Mouse (Mus musculus) neural tube, embryonic 15.5 days (tissue): ENCODE results near the gene Pex6. TPM values are rescaled to one million over a fixed set of nuclear protein-coding genes. Genes with fewer than 3 reads are reported as not detected.

Experiments used
- ATAC-seq: fragments of 200-750 bp; cut with Nextera tagmentation; 2 replicates; pipeline ENCODE4 v1.8.0; 2017; ENCODE audit warnings: mild to moderate bottlenecking, moderate TSS enrichment, moderate library complexity; ENCODE audit not compliant: low FRiP score
- H3K27ac ChIP-seq: fragments of 300-500 bp; sonication (generic); replicated peaks from 2 replicates; pipeline ENCODE4 v1.5.1; 2015; ENCODE audit warnings: mild to moderate bottlenecking, inconsistent platforms
- H3K27me3 ChIP-seq: fragments of 300-500 bp; sonication (generic); replicated peaks from 2 replicates; pipeline ENCODE4 v1.6.1; 2015; ENCODE audit warnings: inconsistent platforms
- H3K36me3 ChIP-seq: fragments of 300-500 bp; sonication (generic); 2 replicates; pipeline ENCODE4 v1.6.1; 2015; ENCODE audit warnings: inconsistent platforms
- H3K4me1 ChIP-seq: fragments of 300-500 bp; sonication (generic); 2 replicates; pipeline ENCODE4 v1.6.1; 2015; ENCODE audit warnings: inconsistent platforms
- H3K4me2 ChIP-seq: fragments of 300-500 bp; sonication (generic); 2 replicates; pipeline ENCODE4 v1.6.1; 2015; ENCODE audit warnings: inconsistent platforms, mild to moderate bottlenecking, moderate library complexity
- H3K4me3 ChIP-seq: fragments of 300-500 bp; sonication (generic); replicated peaks from 2 replicates; pipeline ENCODE4 v1.5.1; 2015; ENCODE audit warnings: mild to moderate bottlenecking, inconsistent platforms
- H3K9ac ChIP-seq: fragments of 300-500 bp; sonication (generic); replicated peaks from 2 replicates; pipeline ENCODE4 v1.6.1; 2015; ENCODE audit warnings: mild to moderate bottlenecking, inconsistent platforms
- H3K9me3 ChIP-seq: fragments of 300-500 bp; sonication (generic); replicated peaks from 2 replicates; pipeline ENCODE4 v1.6.1; 2016; ENCODE audit warnings: inconsistent platforms
- WGBS: fragments of 180-500 bp; shearing (Covaris S2); methylation state at CpG from one replicate; pipeline ENCODE4 v1.1.7; 2015; ENCODE audit warnings: mixed read lengths; 5-methylcytosine and 5-hydroxymethylcytosine counted together
- polyA plus RNA-seq: library from polyadenylated mRNA; unstranded; fragments of >200 nt; fragmentation: Nextera tagmentation; extraction: Ambion mirVana; gene quantifications from 2 replicates; pipeline ENCODE4 v1.2.1, GENCODE M21; 2015

Gene Pex6
- polyA plus RNA-seq, 1 experiment from 2014 or later: 28.3 TPM

DNA sequence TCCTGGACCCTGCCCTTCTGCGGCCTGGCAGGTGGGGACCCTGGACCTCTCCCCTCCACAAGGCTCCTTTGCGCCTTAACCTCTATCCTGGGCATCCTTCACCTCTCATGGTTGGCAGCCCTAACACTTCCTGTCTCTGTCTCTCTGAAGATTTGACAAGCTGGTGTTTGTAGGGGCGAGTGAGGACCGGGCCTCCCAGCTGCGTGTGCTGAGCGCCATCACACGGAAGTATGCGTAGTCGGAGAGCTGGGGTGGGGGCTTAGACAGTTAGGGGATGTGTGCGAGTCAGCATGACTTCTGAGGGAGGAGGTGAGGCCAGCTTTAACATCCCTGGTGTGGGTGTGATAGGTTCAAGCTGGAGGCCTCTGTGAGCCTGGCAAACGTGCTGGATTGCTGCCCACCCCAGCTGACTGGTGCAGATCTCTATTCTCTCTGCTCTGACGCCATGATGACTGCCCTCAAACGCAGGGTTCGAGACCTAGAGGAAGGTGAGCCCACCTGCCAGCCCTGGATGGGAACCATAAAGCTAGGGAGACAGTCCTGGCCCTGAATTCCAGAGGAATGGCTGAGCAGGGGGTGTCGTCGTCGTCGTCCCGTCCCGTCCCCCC is 13.3 kb downstream of the Pex6 start:
- Histone ChIP-seq H3K9me3 (no peaks in the 10 kb centered on the region), H3K4me2 (no peak overlapping the region), H3K4me1 (no peaks in the 10 kb centered on the region), H3K4me3 (no peak overlapping the region), H3K27me3 (peaks cover 7% of the 10 kb centered on the region), H3K36me3 (peaks cover 31% of the 10 kb centered on the region), H3K9ac (no peak overlapping the region), H3K27ac (no peak overlapping the region)
- WGBS: 89% methylated on average over 14 of the region's 20 CpGs
- ATAC-seq: no peak

DNA sequence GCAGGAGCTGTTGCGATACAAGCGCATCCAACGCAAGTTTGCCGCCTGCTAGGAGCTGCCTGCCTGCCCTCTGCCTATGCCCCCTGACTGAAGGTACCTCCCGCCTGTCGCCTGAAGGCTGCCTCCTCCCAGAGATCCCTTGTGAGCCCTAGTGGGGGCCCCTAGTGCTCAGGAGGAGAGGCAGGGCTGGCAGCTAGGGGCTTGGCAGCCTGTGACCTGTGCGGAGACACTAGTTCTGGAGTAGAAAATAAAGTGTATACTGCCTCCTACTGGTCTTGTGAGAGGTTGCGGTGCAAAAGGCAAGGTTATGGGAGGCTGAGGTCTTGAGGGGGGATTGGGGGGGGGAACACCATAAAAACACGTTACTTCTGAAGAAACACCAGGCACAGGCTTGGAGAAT is 14.0 kb downstream of the Pex6 start:
- Histone ChIP-seq H3K9ac (no peak overlapping the region), H3K27ac (no peak overlapping the region), H3K36me3 (peaks cover 30% of the 10 kb centered on the region), H3K4me1 (no peaks in the 10 kb centered on the region), H3K4me2 (no peak overlapping the region), H3K4me3 (no peak overlapping the region), H3K27me3 (peaks cover 7% of the 10 kb centered on the region), H3K9me3 (no peaks in the 10 kb centered on the region)
- no peak; the same call in 1 of the 2 replicates for ATAC-seq
- WGBS: 41% methylated on average over 9 of the region's 9 CpGs

DNA sequence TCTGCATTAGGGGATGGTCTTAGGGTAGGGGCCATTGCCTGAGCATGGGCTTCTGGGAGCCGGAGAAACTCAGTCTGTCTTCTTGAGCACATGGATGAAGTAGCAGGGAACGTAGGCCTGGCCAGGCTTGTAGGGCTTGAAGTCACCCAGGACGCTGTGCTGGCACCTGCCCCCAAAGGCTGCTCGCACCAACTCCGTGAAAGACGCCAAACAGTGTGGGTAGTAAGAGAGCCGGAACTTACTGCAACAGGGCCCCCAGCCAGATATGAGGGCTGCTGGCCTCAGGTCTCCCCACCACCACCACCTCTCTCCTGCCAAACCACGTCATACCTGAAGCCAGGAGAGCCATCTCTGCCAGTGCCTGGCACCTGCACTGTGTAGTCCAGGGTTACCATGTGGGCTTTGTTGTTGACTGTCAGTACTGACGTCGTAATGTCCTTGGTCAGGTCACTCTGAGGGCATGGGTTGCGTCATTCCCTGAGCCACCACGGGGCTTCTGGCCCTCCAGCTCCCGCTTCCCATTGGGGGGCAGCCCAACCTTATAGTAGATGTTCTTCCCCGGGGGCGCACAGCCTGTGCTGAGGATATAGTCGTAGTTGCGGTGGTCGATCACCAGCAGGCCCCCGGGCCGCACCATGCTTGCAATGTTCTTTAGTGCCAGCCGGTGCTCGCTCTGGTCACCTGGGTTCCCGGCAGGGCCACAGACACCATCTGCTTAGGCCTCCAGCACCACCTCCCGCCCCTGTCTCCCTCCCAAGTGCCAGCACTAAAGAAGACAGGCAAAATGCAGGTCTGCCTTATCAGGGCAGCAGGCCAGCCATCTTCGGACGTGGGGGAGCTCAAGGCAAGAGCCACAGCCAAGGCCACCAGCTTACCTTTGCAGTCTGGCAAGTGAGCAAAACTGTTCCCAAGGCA is 14.7 kb downstream of the Pex6 start:
- H3K9me3 ChIP-seq: no peaks in the 10 kb centered on the region
- 92% methylated on average over 26 of the region's 26 CpGs for WGBS
- H3K4me3 ChIP-seq: no peak overlapping the region
- ATAC-seq: no peak
- H3K27ac ChIP-seq: no peak overlapping the region
- peaks cover 7% of the 10 kb centered on the region for H3K27me3 ChIP-seq
- H3K36me3 ChIP-seq: peaks cover 23% of the 10 kb centered on the region; the same call in 1 of the 2 replicates
- H3K9ac ChIP-seq: no peak overlapping the region
- no peaks in the 10 kb centered on the region for H3K4me1 ChIP-seq
- no peak overlapping the region for H3K4me2 ChIP-seq

DNA sequence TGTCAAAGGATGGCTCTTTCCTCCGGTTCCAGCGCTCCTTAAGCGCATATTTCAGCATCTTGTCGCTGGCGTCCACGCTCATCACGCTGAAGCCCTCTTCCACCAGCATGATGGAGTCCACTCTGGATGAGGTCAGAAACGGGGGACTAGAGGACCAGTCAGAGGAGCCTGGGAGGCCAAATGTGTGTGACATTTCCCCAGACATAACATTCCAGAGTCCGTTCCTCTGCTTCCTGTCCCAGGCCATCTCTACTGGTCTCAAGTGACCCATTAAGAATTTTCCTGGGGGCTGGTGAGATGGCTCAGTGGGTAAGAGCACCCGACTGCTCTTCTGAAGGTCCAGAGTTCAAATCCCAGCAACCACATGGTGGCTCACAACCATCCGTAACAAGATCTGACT is 16.0 kb downstream of the Pex6 start:
- H3K27me3 ChIP-seq: peaks cover 7% of the 10 kb centered on the region
- H3K36me3 ChIP-seq: peaks cover 13% of the 10 kb centered on the region; the same call in 1 of the 2 replicates
- 88% methylated on average over 11 of the region's 11 CpGs for WGBS
- no peak overlapping the region for H3K9ac ChIP-seq
- no peak overlapping the region for H3K27ac ChIP-seq
- no peak for ATAC-seq
- no peak overlapping the region for H3K4me3 ChIP-seq
- no peaks in the 10 kb centered on the region for H3K9me3 ChIP-seq
- H3K4me1 ChIP-seq: no peaks in the 10 kb centered on the region
- H3K4me2 ChIP-seq: no peak overlapping the region

DNA sequence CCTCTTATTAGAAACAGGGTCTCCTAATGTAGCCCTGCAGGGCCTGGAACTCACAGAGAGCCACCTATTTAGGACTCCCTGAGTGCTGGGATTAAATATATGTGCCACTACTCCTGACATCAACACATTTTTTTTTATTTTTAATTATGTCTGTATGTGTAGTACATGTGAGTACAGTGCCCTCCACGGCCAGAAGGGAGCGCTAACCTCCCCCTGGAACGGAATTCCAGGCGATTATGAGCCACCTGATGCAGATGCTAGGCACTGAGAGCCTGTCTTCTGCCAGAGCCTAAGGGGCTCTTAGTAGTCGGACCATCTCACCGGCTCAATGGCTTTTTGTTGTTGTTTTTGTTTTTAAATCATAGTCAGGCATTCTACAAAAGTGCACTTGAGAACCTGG is 16.8 kb downstream of the Pex6 start:
- no peaks in the 10 kb centered on the region for H3K4me1 ChIP-seq
- 43% methylated on average over 6 of the region's 6 CpGs for WGBS
- H3K27ac ChIP-seq: no peak overlapping the region
- no peaks in the 10 kb centered on the region for H3K9me3 ChIP-seq
- no peak for ATAC-seq
- H3K36me3 ChIP-seq: 0 out of 2 replicates have a peak, but pooled peaks cover 12% of the 10 kb centered on the region
- peaks cover 7% of the 10 kb centered on the region for H3K27me3 ChIP-seq
- no peak overlapping the region for H3K9ac ChIP-seq
- no peak overlapping the region for H3K4me2 ChIP-seq
- H3K4me3 ChIP-seq: no peak overlapping the region

DNA sequence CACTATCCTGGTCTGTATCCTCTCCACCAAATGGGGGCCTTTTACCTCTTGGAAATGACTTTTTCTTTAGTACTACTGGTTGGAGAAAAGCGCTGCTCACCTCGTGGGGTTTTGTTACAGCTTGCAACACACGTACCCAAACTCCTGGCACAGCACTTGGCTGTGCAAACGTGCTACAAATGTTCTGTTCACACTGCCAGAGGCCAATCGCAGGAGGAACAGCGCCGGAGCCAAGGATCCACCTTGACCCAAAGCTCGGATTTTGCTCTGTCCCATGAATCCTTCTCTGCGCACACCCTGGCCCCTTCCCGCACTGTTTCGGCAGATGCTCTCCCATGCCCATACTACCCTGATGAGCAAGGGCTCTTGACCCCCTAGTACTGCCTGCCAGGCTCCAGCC is 17.2 kb downstream of the Pex6 start:
- H3K27me3 ChIP-seq: peaks cover 7% of the 10 kb centered on the region
- WGBS: 47% methylated on average over 11 of the region's 11 CpGs
- H3K36me3 ChIP-seq: 0 out of 2 replicates have a peak, but pooled peaks cover 11% of the 10 kb centered on the region
- H3K9ac ChIP-seq: no peak overlapping the region
- no peak for ATAC-seq
- no peaks in the 10 kb centered on the region for H3K9me3 ChIP-seq
- H3K4me2 ChIP-seq: peak overlapping the region; percentile 13; the same call in 1 of the 2 replicates
- H3K27ac ChIP-seq: no peak overlapping the region
- H3K4me3 ChIP-seq: no peak overlapping the region
- H3K4me1 ChIP-seq: no peaks in the 10 kb centered on the region

DNA sequence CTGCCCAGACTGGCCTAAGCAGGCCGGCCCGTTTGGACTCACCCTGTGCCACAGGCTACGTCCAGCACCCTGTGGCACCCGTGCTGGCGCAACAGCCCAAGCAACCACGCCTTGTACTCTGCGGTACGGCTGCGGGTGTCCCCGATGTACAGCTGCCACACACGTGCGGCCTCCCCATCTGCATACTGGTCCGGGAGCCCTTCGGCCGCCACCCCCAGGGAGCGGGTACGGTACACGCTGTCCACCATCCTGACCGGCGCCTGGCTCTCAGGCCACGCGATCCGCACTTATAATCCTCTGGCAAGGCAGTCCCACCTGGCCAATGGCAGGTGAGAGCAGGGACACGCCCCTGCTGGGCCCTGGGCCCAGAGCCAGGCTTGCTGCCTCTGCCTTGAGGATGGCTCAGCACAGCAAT is 17.6 kb downstream of the Pex6 start, which contains the start of gene Gnmt:
Gene Gnmt (minus strand): TSS at position 265 of the 415 bp plus-strand sequence.
- Histone ChIP-seq H3K4me2 (peak within 1 kb of the TSS; percentile 13; the same call in 1 of the 2 replicates), H3K27ac (no peak within 1 kb of the TSS), H3K9me3 (no peaks in the 10 kb centered on the region), H3K36me3 (0 out of 2 replicates have a peak, but pooled peaks cover 7% of the 10 kb centered on the region), H3K4me3 (no peak within 1 kb of the TSS), H3K27me3 (peaks cover 7% of the 10 kb centered on the region), H3K4me1 (no peaks in the 10 kb centered on the region), H3K9ac (no peak within 1 kb of the TSS)
- WGBS: 18% methylated on average over 24 of the region's 24 CpGs
- ATAC-seq: no peak

DNA sequence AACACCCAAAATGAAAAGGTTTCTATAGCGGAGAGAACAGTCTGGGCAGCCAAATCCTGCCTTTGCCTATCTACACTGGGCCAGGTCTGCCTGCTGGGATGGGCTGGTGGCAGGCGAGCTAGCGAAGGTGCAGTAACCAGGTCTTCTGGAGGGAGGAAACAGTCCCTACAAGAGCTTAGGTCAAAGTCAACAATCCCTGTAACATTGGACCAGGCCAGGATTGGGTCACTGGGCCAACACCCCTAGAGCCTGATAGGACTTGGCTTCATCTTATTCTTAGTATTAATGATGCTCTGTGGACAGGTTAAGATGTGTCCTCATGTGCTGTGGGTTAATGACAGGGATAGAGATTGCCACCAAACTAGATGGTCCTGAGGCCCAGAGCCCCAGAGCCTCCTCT is 22.8 kb downstream of the Pex6 start:
- peaks cover 1% of the 10 kb centered on the region for H3K27me3 ChIP-seq
- H3K9ac ChIP-seq: no peak overlapping the region
- H3K27ac ChIP-seq: no peak overlapping the region
- no peaks in the 10 kb centered on the region for H3K4me1 ChIP-seq
- H3K4me3 ChIP-seq: no peak overlapping the region
- WGBS: 93% methylated on average over 3 of the region's 3 CpGs
- H3K36me3 ChIP-seq: peaks cover 31% of the 10 kb centered on the region
- no peak overlapping the region for H3K4me2 ChIP-seq
- no peaks in the 10 kb centered on the region for H3K9me3 ChIP-seq
- ATAC-seq: no peak

DNA sequence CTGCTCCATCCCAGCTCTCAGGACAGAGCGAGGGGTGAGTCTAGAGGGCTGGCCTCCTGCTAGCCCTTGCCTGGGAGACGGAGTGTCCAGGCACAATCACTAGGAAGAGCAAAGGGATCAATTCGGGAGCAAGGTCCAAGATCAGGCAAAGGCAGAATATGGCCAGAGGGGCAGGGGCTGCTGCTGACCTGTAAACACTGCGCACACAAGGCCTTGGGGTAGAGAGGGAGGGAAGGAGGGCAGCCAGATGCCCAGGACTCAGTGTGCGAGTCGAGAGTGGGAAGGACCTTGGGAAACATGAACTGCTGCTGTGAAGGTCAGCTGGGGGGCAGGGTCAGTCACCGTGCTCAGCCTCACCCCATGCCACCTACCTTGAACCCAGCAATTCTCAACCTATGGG is 24.0 kb downstream of the Pex6 start:
- Histone ChIP-seq H3K4me1 (no peaks in the 10 kb centered on the region), H3K36me3 (peaks cover 31% of the 10 kb centered on the region), H3K9ac (no peak overlapping the region), H3K9me3 (no peaks in the 10 kb centered on the region), H3K4me3 (no peak overlapping the region), H3K27ac (no peak overlapping the region), H3K4me2 (no peak overlapping the region), H3K27me3 (no peaks in the 10 kb centered on the region)
- ATAC-seq: no peak
- WGBS: 92% methylated on average over 7 of the region's 7 CpGs

DNA sequence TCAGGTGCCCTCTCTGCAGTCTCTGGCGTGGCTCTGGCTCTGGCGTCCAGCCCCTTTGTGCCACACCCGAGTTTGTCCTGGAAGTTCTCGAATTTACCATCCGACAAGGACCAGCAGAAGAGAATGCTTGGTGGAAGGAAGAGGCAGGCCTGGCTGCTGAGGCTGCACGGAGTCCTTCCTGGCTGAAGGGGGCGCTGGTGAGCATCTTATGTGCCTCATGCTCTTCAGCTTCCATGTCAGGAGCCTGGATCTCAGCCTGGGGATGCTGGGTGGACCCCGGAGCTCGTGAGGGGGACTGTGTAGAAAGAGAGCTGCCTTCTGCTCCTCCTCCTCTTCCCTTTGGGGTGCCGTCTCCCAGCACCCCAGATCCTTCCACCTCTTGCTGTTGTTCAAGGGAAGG is 24.9 kb downstream of the Pex6 start:
- ATAC-seq: no peak
- H3K9me3 ChIP-seq: no peaks in the 10 kb centered on the region

DNA sequence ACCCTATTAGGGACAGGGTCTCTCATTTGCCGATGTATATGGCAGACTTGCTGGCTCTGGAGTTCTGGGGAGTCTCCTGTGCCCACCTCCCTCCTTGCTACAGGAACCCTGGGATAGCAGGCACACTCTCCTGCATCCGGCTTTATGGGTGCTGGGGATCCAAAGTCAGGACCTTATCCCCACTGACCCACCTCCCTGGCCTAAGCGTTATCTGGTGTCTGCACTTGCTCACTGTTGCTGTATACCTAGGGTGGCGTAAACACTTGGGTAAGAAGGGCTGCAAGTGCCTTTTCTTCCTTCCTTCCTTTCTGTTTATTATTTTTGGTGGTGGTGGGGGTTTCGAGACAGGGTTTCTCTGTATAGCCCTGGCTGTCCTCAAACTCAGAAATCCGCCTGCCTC is 30.0 kb downstream of the Pex6 start:
- Histone ChIP-seq H3K9ac (no peak overlapping the region), H3K27me3 (no peaks in the 10 kb centered on the region), H3K9me3 (no peaks in the 10 kb centered on the region), H3K36me3 (peaks cover 32% of the 10 kb centered on the region), H3K4me3 (no peak overlapping the region), H3K4me1 (no peaks in the 10 kb centered on the region), H3K27ac (no peak overlapping the region), H3K4me2 (no peak overlapping the region)
- WGBS: 94% methylated on average over 6 of the region's 6 CpGs
- ATAC-seq: no peak

More for the DNA sequence above, 24.9 kb downstream of the Pex6 start:
- Histone ChIP-seq H3K27me3 (no peaks in the 10 kb centered on the region), H3K9ac (no peak overlapping the region), H3K4me1 (no peaks in the 10 kb centered on the region), H3K27ac (no peak overlapping the region), H3K4me2 (no peak overlapping the region), H3K4me3 (no peak overlapping the region), H3K36me3 (peaks cover 31% of the 10 kb centered on the region)
- 68% methylated on average over 10 of the region's 10 CpGs for WGBS

DNA sequence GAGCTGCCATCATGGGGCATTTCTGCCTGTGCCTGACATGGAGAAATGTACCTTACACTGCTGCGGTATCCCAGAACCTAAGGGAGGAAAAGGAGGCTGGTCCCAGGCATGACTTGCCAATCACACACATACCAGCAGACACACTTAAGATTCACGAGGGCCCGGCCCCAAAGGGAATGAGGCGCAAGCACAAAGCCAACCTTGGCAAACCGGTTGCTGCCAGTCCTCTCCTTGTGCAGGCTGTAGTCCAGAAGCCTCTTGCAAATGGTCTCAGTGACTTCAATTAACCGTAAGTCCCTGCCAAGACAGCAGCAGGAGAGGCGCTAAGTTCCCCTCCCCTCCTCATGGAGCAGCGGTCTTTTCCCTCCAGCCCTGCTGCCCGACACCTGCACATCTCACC is 31.7 kb downstream of the Pex6 start:
- Histone ChIP-seq H3K36me3 (peaks cover 37% of the 10 kb centered on the region), H3K9me3 (no peaks in the 10 kb centered on the region), H3K27me3 (no peaks in the 10 kb centered on the region), H3K4me3 (no peak overlapping the region), H3K27ac (no peak overlapping the region), H3K9ac (no peak overlapping the region), H3K4me1 (no peaks in the 10 kb centered on the region), H3K4me2 (no peak overlapping the region)
- 89% methylated on average over 9 of the region's 9 CpGs for WGBS
- ATAC-seq: no peak
